Mouse (Mus musculus): ENCODE results near the gene 4933407L21Rik.

4933407L21Rik gene

DNA sequence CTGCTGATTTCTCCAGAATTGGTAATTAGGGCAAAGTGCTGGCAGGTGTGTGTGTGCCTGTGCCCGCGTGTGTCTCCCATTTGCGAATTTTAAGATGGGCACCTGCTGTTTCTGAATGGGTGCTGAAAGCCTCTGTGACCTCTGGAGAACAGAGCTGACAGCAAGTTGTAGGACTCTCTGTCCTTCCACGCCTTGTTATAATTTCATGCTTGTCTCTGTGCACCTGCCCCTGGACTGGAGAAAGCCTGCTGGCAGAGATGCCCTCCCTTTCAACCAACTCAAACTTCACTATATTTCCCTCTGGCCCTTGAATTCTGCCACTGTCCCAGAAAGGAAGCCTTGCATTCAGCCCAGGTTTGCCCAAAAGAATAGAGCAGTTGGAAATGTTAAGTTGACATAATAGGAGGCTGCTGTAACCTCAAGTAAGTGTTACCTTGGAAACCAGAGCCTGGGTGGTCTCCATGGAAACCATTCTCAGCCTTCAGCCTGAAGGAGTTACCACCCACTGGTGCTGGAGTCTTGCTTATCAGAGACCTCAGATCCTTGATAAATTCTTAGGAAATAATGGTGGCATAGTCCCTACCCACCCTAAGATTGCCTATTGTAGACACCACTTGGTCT is 11.3 kb upstream of the 4933407L21Rik start:
- no peak for DNase-seq (ENCODE audit: low read depth)

DNA sequence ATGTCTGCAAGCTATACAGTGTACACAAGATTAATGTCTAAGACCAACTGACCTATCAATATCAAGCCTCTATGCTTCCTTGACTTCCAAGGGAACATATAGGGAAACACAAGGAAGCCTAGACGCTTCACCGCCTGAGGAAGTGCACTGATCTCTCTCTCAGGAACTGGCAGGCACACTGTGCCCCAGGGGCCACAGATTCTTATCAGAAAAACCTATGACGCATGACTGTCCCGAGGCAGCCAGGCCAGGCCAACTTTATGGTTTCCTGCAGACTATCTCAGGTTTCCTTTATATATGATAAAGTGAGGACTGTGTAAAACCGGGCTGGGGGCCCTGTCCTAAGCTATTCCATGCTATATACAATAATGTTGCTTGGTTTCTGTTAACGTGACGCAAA is 8.7 kb upstream of the 4933407L21Rik start:
- no peak for DNase-seq (ENCODE audit: low read depth)

DNA sequence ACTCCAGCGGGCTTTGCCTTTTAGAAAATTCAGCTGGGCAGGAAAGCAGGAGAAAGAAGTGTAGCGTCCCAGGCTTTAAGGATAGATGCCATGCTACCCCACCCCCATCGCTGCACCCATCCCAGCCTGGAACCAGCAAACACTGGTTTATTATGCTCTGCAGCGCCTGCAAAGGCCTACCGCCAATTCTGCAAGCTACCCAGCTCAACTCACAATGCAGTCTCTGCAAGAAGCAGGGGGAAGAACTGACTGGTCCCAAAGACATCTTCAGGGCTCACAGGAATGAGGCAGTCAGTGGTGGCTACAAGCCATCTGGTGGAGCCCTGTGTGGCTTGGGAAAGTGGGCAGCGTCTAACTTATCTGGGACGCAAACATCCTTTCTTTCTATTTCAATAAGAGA is 6.6 kb upstream of the 4933407L21Rik start:
- no peak for DNase-seq (ENCODE audit: low read depth)

DNA sequence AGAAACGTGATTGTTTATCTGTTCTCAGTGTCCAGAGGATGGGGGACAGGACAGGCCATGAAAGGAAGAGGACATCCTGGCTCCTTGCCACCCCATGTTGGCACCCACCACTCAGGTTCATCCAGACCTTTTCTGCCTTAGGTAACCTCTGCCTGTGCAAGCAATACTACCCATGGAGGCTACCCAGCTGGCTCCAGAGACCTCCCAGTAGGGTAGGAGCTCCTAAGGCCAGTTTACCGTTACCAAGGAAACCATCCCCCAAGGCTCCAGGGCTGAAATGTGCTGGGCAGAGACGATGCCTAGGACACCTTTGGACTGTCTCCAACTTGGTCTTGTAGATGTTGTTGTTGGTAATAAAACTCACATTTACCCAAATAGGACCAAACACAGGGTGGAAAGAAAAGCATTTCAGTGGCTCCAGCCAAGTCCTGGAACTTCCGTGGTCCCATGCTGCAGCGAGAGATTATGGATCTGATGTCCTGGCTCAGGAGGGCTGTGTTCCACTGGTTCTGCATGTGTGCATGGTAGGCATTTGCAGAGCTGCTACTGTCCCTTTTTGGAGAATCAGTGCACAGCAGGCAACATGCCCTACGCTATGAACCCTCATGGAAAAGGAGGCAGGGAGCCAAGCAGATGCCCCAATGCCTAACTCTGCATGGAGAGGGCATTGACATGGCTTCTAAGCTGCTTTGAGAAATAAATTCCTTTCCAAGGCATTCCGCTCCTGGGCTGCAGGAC is 6.0 kb upstream of the 4933407L21Rik start:
- no peak for DNase-seq (ENCODE audit: low read depth)

DNA sequence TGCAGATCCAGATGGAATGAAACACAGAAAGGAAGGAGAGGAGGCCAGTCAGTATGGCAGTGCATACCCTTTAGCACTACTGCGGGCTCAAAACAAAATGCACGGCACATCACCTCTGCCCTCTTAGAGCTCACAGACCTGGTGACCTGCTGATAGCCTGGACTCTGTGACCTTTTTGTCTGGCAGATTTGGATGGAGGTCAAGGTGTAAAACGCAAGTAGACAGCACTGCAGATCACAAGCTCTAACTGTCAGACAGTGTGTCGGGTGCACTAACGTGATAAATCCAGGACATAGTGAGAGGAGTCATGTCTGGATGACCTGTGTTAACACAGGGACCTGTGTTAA is 5.4 kb upstream of the 4933407L21Rik start:
- no peak for DNase-seq (ENCODE audit: low read depth)

DNA sequence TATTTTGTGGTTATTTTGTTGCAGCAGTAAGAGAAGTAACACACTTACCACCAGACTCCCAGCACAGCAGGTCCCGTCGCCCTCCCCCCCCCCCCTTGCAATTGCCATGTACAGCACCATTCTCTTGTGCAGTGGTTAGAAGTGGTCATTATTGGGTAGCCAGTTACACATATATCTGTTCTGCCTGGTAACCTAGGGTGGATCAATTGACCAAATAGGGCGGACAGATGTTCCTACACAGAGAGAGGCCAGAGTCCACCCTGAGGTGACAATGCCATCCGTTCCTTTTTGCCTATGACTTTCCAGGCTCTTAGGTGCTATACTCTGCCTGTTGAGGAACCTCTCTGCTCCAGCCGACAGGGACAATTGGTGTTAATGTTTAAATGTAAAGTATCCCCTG is 3.1 kb upstream of the 4933407L21Rik start:
- no peak for DNase-seq (ENCODE audit: low read depth)

DNA sequence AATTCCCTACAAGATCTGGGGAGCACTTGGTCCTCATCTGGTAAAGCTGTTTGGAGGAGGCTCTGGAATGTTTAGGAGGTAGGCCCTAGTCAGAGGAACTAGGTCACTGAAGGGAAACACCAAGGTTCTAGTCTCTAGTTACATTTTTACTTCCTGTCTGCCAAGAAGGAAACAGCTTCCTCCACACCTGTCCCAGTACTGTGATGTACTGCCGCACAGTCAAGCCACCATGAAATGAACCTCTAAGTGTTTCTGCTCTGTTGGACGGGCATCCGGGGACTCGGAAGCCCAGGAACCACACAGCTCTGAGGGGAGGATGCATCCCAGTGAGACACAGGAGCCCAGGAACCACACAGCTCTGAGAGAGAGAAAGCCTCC is 394 bp downstream of the 4933407L21Rik start:
- DNase-seq (ENCODE audit: low read depth) = no peak

DNA sequence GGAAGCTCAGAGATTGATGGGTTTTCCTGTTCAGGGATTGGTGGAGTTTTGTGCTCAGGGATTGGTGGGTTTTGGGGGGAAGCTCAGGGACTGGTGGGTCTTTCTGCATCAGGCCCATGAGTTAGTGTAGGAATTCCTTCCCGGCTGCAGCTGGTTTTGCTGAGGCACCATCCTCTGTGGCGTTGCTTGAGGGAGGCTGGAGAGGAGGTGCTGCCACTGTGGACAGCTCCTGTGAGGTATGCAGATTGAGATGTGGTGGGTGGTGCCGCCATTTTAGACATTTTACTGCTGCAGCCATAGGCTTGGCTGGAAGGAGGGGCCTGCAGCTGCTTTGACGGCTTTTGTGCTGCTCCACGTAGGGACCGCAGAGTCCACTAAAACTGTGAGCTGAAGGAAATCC is 1.1 kb downstream of the 4933407L21Rik start:
- no peak for DNase-seq (ENCODE audit: low read depth)

DNA sequence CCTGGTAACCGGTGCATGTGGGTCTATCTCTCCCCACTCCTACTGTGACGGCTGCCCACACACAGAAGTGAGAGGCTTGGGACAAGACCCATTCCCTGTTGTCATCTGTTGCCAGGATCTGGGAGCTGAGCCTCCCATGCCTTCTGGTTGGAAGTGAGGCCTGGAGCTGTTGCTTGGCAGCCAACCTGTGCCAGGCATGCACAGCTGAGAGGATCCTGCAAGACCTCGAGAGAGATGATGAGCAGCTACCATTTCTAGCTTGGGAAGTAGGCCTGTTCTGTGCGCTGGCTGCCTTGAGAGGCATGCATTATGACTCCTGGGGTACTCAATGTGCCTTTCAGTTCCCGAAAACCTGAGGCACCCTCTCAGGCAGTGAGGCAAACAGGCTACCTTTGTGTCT is 2.9 kb downstream of the 4933407L21Rik start:
- no peak for DNase-seq (ENCODE audit: low read depth)

DNA sequence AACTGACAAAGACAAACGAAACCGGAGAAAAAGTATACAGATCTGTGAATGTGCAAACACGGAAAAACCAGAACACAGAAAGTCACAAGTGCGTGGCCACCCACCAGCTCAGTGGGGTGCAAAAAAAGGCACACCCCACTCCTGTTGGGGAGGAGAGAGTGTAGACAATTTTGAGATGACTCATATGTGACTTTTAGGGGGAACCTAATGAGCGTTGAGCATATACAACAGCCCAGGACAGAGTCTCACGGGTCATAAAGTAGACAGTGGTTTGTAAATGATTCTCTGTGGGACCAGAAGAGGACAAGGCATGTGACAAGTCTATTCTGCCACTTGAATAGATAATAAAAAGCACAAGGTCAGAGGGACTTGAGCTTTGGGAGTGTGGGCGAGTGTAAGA is 4.9 kb downstream of the 4933407L21Rik start:
- no peak for DNase-seq (ENCODE audit: low read depth)

DNA sequence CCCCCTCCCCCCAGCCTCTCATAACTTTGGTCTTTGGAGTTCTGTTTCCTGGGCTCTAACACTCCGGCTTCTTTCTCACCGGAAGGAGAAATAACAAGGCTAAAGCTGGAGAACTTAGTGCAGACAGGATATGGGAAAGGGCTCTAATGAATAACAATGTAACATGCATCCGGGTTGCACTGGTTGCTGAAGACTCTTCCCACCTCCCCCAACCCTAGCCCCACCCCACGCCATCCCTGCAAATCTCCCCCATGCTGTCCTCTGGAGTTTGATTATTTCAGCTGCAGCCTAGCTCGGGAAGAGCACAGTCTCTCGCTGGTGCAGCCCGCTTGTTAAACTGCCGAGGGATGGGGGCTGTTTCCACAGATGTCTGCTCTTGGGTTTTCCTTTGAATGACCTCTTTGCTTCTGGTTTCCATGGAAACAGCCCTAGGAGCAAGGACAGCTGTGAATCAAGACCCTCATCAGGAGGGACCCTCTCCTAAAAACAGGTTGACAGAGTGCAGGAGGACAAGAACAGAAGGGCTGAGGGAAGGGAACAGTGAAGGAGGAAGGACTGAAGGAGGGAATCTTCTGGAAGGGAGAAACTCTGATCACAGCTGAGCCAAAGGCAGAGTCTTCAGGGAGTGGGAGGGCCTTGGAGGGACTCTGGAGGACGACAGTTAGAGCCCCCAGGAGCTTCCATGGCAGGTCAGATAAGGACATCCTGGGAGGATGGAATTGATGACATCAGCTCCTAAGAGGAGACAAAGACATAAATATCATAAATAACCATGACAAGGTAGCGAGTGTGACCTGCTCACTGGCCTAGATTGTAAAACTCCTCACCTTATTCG is 5.6 kb downstream of the 4933407L21Rik start:
- no peak for DNase-seq (ENCODE audit: low read depth)

DNA sequence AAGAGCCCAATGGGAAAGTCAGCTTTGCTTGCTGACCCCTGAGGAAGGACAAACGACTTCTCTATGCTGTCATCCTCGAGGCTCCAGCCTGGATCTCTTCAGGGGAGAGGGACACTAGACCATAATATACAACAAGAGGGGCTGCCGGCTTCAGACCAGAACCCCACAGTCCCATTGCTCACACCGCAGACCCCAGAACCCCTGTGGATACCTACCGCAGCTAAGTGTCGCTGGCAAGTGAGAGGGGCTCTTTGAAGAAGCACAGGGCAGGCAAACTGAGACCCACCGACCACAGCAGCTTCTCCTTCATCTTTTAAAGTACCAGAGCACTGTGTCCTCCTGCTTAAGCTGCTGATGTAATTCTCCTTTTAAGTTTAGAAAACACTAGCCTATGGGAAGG is 6.3 kb downstream of the 4933407L21Rik start:
- DNase-seq (ENCODE audit: low read depth) = no peak

DNA sequence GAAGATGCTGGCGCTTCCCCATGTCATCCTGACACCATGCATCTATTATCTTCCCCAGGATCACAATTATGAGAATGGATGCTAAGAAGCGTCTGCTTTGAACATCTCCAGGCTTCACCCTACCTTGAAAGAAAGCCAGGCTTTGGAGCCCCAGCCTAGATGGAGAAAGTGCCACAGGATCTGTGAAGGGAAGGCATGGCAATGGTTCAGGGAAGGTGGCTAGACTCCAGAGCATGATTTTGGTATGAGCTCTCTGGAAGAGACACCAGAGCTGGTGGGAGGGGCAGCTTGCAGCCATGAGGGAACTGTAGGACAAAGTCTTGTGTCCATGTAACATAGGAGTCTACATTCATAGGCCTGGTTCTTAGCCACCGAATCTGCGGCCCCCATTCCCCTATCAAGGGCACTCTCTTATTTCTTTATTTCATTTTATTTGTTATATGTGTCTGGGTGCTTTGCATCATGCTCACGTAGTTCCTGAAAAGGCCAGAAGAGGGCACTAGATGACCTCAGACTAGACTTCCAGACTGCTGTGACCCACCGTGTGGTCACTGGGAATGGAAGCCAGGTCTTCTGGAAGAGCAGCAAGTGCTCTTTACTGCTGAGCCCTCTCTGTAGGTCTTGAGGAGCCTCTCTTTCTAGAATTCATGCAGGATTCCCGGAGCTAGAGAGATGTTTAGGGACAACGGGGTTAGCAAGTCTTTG is 7.0 kb downstream of the 4933407L21Rik start:
- DNase-seq (ENCODE audit: low read depth) = peak; percentile 33

DNA sequence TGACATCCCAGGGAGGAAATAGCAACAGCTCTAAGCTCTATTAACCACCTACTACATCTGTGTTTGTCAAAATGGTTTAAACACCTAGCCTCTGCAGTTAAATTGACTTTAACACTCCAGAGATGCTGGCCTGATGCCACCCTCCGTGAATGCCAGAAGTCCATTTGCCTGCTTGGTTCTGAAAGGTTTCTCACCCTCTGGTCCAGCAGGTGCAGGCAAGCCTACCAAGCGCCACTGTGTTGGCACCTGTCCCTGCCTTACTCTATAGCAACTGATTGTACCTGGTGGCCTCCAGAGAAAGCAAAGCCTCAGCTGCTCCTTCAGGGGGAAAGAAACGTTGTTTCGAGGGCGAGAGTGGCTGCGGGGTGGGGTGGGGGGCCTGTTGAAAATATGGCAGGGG is 8.0 kb downstream of the 4933407L21Rik start:
- DNase-seq (ENCODE audit: low read depth) = no peak

DNA sequence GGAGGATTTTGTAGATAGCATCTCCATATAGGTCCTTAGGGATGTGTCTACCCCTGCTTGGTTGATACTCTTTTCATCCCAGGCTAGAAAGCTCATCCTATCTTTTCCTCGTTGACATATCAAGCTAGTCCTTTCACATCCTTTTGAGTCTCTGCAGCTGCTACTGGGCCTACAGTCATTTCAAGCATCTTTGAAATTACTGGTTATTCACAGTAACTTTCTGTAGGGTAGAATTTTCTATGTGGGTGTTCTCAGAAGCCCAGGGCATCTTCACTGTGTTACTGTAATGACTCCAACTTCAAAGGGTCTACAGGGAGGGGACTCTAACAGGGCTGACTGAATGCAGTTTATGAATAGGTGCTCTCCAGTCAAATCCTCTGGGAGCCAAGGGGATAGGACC is 9.0 kb downstream of the 4933407L21Rik start:
- DNase-seq (ENCODE audit: low read depth) = no peak

DNA sequence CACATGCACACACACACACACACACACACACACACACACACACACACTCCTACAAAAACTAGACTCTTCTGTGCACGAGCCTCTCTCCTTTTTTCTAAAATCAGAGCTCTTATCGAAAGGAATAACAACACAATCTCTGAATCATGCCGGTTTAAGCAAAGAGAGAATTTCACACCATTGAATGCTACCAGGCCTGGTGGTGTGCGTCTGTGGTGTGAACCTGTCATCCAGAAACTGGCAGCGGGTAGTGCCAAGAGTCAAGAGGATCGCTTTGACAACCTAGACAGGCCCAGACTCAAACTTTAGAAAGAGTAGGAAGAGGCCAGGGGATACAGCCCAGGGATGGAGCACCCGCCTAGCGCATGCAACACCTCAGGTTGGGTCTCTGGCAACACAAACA is 14.0 kb downstream of the 4933407L21Rik start:
- DNase-seq (ENCODE audit: low read depth) = no peak

DNA sequence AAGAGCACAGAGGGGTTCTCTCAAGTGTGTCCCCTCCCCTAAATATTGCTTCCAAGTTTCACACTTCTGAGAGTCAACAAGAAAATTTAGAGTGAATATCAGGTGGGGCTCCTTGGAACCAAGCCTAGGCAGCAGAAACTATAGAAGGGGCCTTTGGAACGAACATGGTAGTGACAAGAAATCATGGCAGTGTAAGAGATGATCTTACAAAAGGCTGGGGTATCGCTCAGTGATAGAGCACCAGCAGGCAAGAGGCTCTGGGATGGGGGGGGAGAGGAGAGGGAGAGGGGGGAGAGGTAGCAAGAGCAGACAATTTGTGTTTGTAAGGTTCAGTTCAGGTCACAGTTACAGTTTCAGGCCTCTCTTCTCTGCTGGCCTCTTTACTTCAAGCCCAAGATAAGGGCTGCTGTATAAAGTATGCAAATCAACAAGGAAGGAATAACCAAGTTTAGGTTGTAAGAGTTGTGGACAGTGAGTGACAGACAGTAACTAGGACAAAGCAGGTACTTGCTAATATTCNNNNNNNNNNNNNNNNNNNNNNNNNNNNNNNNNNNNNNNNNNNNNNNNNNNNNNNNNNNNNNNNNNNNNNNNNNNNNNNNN is 20.9 kb downstream of the 4933407L21Rik start:
- no peak for DNase-seq (ENCODE audit: low read depth)

DNA sequence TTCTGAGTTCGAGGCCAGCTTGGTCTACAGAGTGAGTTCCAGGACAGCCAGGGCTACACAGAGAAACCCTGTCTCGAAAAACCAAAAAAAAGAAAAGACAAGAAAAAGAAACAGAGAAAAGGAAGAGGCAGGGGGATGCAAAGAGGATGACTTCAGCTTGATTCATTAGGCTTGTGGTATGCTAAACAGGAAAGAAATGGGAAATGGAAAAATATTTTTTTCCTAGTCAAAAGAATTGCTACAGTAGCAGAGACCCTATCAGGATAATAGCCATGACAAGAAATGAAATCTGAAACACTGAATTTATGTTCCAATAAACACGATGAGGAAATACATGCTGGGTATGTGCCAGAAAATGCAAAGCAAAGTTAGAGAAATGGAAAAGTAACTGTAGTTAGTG is 26.9 kb downstream of the 4933407L21Rik start:
- no peak for DNase-seq (ENCODE audit: low read depth)

DNA sequence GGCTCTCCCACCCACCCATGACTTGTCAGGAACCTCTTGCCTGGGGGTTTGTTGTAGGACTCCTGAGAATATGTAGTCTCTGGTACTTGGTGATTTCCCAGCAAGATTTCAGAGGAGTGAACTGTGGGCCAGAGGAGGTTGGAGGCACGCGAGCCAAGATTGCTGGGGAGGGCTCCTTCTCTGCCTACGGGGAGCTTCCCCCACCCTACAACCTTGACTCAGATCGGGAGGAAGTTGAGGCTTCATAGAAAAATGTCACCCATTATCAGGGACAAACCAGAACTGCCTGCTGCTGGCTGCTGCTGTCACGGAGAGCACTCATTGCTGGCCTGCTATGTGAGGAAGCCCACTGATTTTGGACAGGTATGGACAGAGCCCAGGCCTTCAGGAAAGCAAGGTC is 29.0 kb downstream of the 4933407L21Rik start:
- no peak for DNase-seq (ENCODE audit: low read depth)

DNA sequence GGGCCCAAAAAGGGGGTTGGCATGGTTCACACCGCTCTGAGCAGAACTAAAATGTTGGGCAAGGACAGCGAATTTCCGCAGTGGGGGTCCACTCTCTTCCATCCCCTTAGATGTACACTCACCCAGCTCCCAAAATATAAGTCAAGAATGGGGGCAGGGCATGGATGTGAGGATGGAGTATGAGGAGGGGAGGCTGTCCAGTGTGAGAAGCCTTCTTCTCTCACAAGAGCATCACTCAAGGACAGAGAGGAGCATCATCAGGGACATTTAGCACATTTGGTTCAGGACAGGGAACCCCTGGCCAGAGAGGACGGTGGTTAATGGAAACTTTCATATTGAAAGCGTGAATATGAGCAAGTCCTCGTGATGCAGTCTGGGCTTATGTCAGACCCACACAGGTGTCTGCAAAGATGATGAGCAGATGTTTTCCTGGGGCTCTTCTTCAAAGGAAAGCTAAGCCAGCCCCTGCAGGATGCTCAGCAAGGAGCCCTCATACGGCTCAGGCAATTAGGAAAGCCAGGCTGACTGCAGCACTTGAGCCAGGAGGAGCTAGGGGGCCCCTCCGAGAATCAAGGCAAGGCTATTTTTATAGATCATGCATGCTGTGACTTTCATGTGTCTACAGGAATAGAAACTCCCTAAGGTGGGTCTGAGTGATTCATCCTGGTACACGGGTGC is 29.8 kb downstream of the 4933407L21Rik start:
- DNase-seq (ENCODE audit: low read depth) = no peak

DNA sequence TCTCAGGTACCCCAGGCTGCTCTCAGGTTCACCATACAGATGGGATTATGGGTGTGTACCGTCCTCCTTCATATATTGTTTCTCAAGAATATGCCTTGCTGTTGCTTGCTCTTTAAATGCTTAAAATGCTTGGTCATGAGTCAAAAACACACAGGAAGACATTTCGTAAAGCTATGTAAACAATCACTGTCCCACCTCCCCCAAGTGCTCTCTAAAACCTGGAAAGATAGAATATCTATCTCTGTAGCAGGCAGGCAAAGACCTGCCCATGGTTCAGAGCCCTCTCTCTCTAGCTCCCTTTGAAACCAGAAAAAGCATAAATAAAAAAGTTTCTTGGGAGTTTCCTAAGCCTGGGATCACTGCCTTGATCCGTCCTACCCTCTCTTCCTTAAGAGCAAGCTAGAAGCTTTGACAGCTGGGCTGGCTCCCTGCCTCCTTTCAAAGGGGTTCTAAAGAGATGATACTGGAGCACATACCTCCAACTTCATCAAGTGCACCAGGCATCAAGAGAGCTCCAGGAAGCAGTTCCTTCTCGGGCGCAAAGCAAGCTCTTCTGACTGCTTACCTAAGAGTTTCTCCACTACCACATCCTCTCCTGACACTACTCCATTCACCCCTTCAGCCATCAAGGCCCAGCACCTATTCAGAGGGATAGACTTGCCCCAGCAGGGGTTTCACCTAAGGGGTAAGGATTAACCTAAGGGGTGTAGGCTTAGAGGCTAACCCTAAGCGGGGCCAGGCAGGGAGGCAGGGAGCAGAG is 31.0 kb downstream of the 4933407L21Rik start:
- no peak for DNase-seq (ENCODE audit: low read depth)
